Mouse (Mus musculus): Measurements from ENCODE around the gene Ccin.

Gene Ccin

GRCm38 (mm10) chr4:43983181-43983580, at the start of gene Ccin:
Gene Ccin (plus strand): TSS chr4:43983483.
- DNase-seq (ENCODE audit: low read depth, low spot score): no peak

DNA sequence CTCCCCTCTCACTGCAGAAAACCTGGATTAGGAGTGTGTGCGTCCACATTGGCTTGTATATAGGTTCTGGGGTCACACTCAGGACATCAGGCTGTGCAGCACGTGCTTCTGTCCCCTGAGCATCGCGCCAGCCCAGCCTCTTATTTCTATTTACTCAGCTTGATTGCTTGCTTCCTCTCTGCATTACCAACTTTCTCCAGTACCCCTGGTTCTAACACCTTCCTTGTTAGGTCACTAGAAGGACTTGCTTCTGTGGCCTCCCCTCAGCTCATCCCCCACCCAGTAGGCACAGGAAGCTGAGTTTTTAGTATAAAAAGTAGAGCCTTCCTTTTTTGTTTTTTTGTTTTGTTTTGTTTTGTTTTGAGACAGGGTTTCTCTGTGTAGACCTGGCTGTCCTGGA, 47.1 kb upstream of the Ccin start:
- DNase-seq (ENCODE audit: low read depth, low spot score): no peak

- no peak for DNase-seq (ENCODE audit: low read depth, low spot score)
These were observed 46.3 kb upstream of the Ccin start for GRCm38 (mm10) chr4:43936749-43937674.

GRCm38 (mm10) chr4:43941315-43941714, 42.0 kb upstream of the Ccin start:
- DNase-seq (ENCODE audit: low read depth, low spot score): no peak

DNA sequence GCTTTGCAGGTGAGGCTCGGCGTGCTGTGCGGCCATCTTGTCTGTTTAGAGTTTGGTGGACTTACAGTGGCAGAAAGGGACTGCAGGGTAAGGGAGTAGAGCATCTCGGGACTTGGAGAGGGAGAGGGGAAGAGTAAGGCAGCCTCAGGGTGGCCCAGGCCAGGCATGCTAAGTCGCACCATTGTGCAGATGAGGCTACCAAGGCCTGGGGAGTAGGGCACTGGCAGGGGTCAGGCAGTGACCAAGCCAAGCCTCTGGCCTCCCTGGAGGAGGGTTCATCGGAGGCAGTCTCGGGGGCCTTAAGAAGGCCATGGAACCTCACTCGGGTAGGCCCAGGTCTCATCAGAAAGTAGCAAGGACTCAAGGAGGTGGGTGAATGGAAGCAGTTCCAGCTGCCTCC, 40.9 kb upstream of the Ccin start:
- no peak for DNase-seq (ENCODE audit: low read depth, low spot score)

GRCm38 (mm10) chr4:43947571-43947970, 35.7 kb upstream of the Ccin start:
- no peak for DNase-seq (ENCODE audit: low read depth, low spot score)

- DNase-seq (ENCODE audit: low read depth, low spot score): peak; percentile 98
These were observed 25.9 kb upstream of the Ccin start, which contains the start of gene Glipr2 for GRCm38 (mm10) chr4:43957292-43957845. Gene Glipr2 (plus strand): TSS chr4:43957401.

DNA sequence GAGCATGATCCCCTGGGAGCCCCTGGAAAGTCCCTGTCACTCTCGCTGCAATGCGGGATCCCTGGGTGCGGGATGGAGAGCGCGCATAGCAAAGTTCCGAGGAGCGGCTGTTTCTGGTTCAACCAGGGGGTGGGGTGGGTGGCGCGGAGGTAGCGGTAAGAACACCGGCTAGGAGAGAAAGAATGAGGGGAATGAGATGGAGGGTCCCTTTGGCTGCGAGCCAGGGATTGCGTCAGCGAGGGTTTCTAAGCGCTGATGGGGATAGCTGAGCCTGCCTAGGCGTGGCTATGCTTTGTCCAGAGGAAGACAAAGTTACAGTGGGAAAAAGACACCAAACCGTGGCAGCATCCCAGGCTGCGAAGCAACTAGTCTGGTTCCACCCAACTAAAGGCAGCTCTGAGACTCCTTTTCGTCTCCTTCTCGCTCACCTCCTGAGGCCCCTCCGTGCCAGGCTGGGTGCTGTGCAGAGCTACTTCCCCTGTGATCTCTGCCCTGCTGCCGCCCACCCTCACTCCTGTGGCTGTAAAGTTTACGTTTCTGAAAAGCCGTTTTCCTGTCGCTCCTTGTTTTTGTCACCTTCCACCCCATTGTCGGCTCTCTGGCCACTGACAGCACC, 25.3 kb upstream of the Ccin start:
- DNase-seq (ENCODE audit: low read depth, low spot score): peak; percentile 84

DNA sequence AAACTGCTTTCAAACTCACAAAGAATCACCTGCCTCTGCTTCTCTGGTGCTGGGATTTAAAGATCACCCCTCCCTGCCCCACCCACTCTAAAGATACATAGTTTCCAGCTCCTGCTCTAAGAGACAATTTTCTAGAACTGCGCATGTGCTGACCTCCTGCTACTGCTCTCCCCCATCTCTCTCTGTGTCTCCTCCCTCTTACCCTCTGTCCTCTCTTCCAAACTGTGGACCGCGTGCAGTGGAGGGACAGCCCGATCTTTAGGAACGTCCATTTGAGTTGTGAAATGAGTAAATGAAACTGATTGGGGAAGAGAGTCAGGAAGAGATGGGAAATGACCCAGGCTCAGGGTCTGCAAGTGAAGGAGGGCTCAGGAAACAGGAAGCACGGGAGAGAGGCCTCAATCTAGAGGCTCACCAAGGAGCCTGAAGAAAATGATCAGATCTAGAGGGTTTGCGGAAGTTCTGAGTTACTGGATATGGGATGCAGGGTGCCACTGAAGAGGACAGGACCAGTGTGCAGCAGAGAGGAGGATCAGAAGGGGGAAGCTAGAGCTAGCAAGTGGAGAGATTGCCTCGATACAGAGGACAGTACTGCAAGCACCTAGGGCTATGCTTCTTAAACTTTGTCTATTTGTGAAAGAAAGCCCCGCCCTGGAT, 23.6 kb upstream of the Ccin start:
- no peak for DNase-seq (ENCODE audit: low read depth, low spot score)

DNA sequence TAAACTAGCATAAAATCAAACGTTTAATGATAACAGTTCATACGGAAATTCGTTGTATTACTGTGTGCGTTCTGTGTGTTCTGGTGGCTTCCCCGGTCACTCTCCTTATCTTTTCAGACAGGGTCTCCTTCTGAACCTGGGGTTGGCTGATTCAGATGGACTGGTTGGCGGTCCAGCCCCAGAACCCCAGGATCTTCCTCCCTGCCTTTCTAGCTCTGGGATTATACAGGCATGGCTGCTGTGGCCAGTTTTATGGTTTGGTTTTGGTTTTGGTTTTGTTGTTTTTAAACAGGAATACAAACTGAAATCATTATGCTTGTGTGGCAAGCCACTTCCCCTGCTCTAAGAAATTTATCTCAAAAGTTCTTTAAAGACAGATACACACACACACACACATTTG, 23.1 kb upstream of the Ccin start:
- DNase-seq (ENCODE audit: low read depth, low spot score): no peak

DNA sequence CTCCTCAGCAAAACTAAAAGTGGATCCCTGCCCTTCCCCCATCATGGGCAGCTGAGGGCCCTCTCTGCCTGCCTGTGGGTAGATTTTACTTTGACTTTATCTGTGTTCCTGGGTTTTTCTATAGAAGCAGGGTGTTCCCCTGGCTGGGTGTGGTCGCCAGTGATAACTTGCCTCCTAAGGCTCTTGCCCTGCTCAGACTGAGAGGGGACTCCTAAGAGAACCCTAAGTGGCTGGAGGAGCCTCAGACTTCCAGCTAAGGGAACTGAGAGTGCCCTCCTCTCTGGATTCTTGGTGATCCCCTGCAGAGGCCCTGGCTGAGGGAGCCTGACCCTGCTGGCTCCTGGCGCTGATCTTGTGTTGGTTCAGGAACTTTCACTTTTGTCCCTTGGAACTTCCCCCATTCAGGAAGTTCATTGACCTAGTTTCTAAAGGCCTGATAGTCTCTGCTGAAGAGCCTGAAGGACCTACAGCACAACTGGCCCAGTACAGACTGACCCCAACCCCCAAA, 18.9 kb upstream of the Ccin start:
- no peak for DNase-seq (ENCODE audit: low read depth, low spot score)

GRCm38 (mm10) chr4:43964951-43965684, 18.2 kb upstream of the Ccin start:
- peak; percentile 45 for DNase-seq (ENCODE audit: low read depth, low spot score)

DNA sequence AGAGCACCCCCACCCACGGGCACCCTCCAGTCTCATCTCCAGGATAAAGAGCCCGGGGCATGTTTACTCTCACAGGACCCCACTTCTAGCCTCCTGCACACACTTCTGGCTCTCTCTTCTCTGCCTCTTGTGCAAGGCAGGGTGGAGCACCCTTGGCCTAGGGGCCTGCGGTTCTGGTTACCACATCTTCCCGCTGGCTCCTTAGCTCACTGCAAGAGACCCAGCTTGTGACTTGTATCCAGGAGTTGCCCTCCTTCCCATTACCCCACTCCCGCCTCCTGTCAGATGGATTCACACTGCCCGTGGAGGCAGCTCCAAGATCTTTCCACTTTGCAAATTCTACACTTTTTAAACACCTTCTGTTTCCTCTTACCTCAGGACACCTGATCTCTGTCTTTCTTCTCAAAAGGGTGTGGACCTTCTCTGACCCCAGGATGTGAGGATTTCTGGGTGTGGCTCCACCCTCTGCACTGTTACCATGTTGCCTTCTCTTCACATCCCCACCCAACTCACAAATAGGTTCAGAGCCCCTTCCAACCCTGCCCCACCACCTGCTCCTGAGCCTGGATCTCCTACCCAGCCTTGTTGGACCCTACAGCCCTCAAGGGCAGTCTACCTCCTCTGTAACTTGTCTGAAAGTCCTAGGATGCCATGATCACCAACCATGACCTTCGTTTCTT, 17.3 kb upstream of the Ccin start:
- DNase-seq (ENCODE audit: low read depth, low spot score): peak; percentile 39

- DNase-seq (ENCODE audit: low read depth, low spot score): no peak
These were observed 14.6 kb upstream of the Ccin start for GRCm38 (mm10) chr4:43968650-43969049.

GRCm38 (mm10) chr4:43969373-43969772, 13.9 kb upstream of the Ccin start:
- peak; percentile 75 for DNase-seq (ENCODE audit: low read depth, low spot score)

GRCm38 (mm10) chr4:43970393-43971330, 12.6 kb upstream of the Ccin start:
- DNase-seq (ENCODE audit: low read depth, low spot score): peak; percentile 22

- DNase-seq (ENCODE audit: low read depth, low spot score): no peak
These were observed 11.6 kb upstream of the Ccin start for GRCm38 (mm10) chr4:43971541-43972136.

GRCm38 (mm10) chr4:43972137-43972591, 11.1 kb upstream of the Ccin start:
- DNase-seq (ENCODE audit: low read depth, low spot score): peak; percentile 89

- DNase-seq (ENCODE audit: low read depth, low spot score): peak; percentile 15
These were observed 9.7 kb upstream of the Ccin start for GRCm38 (mm10) chr4:43973526-43973981.
